8 mouse cellular contexts compared by ENCODE assay signal in genomic region chr9:62491104-62491503, GRCm38 (mm10). TPM values are rescaled to one million over a fixed set of nuclear protein-coding genes. Genes with fewer than 3 reads are reported as not detected.
A peak's percentile ranks its signal among the peaks of the same experiment; 100 is the strongest.
DNase-seq lines count a peak whose midpoint lies in the region; ATAC-seq and TF ChIP-seq lines count a peak whose summit lies in the region.
"Had no signal": no experiment of that assay in that cellular context is flagged by ENCODE, and none has a peak within 500 bp of the region (broad histone marks: within the 10 kb centered on the region; RNA-seq: fewer than 3 reads in every experiment).

No protein-coding gene starts in this region.

- no peak for TF ChIP-seq POLR2A in olfactory bulb, adult 2 months (IDR thresholded peaks at IDR 0.05; ENCODE audit: insufficient read depth, low read depth, low read length)

- H3K27me3 ChIP-seq in kidney, postnatal 0 days (ENCODE audit: insufficient read depth, low read length) = no peaks in the 10 kb centered on the region
- no peaks in the 10 kb centered on the region for H3K27me3 ChIP-seq in embryonic facial prominence, embryonic 10.5 days (replicated peaks; ENCODE audit: low read depth, poor library complexity, severe bottlenecking)
- H3K27me3 ChIP-seq in forebrain, embryonic 12.5 days = no peaks in the 10 kb centered on the region
- H3K27me3 ChIP-seq: embryonic facial prominence, embryonic 12.5 days had no signal

- peak; percentile 53 for TF ChIP-seq CTCF in kidney, postnatal 0 days (IDR thresholded peaks at IDR 0.05; ENCODE audit: low read depth)
- 0 out of 2 replicates have a peak, but pooled peaks have one; percentile 17 for TF ChIP-seq CTCF in olfactory bulb, adult 2 months (IDR thresholded peaks at IDR 0.05; ENCODE audit: insufficient read depth, low read depth, low read length)

- DNase-seq in 3134 (ENCODE audit: extremely low read depth, insufficient read length, low spot score) = peak; percentile 19
- peak; percentile 57 for DNase-seq in 416B (ENCODE audit: low read depth)
- DNase-seq in gastrocnemius, postnatal 10 days = peak; percentile 34
- peak; percentile 63 for DNase-seq in kidney, postnatal 0 days (ENCODE audit: low spot score)
- no peak for DNase-seq in embryonic facial prominence, embryonic 10.5 days (ENCODE audit: low spot score)

- H3K4me1 ChIP-seq in kidney, postnatal 0 days (replicated peaks; ENCODE audit: insufficient read depth, low read length) = no peaks in the 10 kb centered on the region
- peaks cover 37% of the 10 kb centered on the region for H3K4me1 ChIP-seq in olfactory bulb, adult 2 months (ENCODE audit: control insufficient read depth, insufficient read depth, low read length)
- peaks cover 24% of the 10 kb centered on the region for H3K4me1 ChIP-seq in embryonic facial prominence, embryonic 10.5 days
- H3K4me1 ChIP-seq in forebrain, embryonic 12.5 days = peaks cover 17% of the 10 kb centered on the region
- H3K4me1 ChIP-seq: embryonic facial prominence, embryonic 12.5 days had no signal

- no peak overlapping the region for H3K27ac ChIP-seq in kidney, postnatal 0 days
- H3K27ac ChIP-seq in olfactory bulb, adult 2 months (ENCODE audit: insufficient read depth, low read depth, low read length) = no peak overlapping the region
- H3K27ac ChIP-seq in embryonic facial prominence, embryonic 10.5 days (replicated peaks) = no peak overlapping the region
- H3K27ac ChIP-seq in forebrain, embryonic 12.5 days = no peak overlapping the region
- H3K27ac ChIP-seq: embryonic facial prominence, embryonic 12.5 days had no signal

- no peaks in the 10 kb centered on the region for H3K36me3 ChIP-seq in kidney, postnatal 0 days (ENCODE audit: insufficient read depth, low read length)
- H3K36me3 ChIP-seq in embryonic facial prominence, embryonic 10.5 days (replicated peaks) = no peaks in the 10 kb centered on the region
- peaks cover 11% of the 10 kb centered on the region; the same call in 1 of the 2 replicates for H3K36me3 ChIP-seq in forebrain, embryonic 12.5 days (replicated peaks)

- 58% methylated on average over 3 of the region's 3 CpGs for WGBS in kidney, postnatal 0 days
- WGBS in olfactory bulb, adult 2 months = 80% methylated on average over 3 of the region's 3 CpGs
- WGBS in embryonic facial prominence, embryonic 10.5 days = 67% methylated on average over 3 of the region's 3 CpGs
- 68% methylated on average over 3 of the region's 3 CpGs for WGBS in forebrain, embryonic 12.5 days

- no peak overlapping the region for H3K4me2 ChIP-seq in kidney, postnatal 0 days (ENCODE audit: low read length)
- no peak overlapping the region for H3K4me2 ChIP-seq in forebrain, embryonic 12.5 days
- H3K4me2 ChIP-seq: embryonic facial prominence, embryonic 12.5 days had no signal

- H3K9me3 ChIP-seq in kidney, postnatal 0 days (replicated peaks; ENCODE audit: low read length) = no peaks in the 10 kb centered on the region
- no peaks in the 10 kb centered on the region for H3K9me3 ChIP-seq in embryonic facial prominence, embryonic 10.5 days
- no peaks in the 10 kb centered on the region for H3K9me3 ChIP-seq in forebrain, embryonic 12.5 days
- H3K9me3 ChIP-seq: embryonic facial prominence, embryonic 12.5 days had no signal

- no peak overlapping the region for H3K4me3 ChIP-seq in kidney, postnatal 0 days (replicated peaks; ENCODE audit: low read depth, low read length)
- no peak overlapping the region for H3K4me3 ChIP-seq in olfactory bulb, adult 2 months (ENCODE audit: insufficient read depth, low read depth, low read length)
- H3K4me3 ChIP-seq in embryonic facial prominence, embryonic 10.5 days = no peak overlapping the region
- H3K4me3 ChIP-seq in forebrain, embryonic 12.5 days (replicated peaks) = no peak overlapping the region
- H3K4me3 ChIP-seq: embryonic facial prominence, embryonic 12.5 days had no signal

- ATAC-seq in kidney, postnatal 0 days (replicated peaks; ENCODE audit: low FRiP score, low read depth) = no peak; the same call in 1 of the 2 replicates
- ATAC-seq in forebrain, embryonic 12.5 days (ENCODE audit: low FRiP score) = no peak

- no peak overlapping the region for H3K9ac ChIP-seq in kidney, postnatal 0 days (ENCODE audit: low read depth, low read length)
- H3K9ac ChIP-seq in forebrain, embryonic 12.5 days = no peak overlapping the region
- H3K9ac ChIP-seq: embryonic facial prominence, embryonic 12.5 days had no signal

RNA-seq across cellular contexts. Expression of gene Coro2b, which starts 45.7 kb away (rescaled TPM):
- total RNA-seq in gastrocnemius, postnatal 10 days (2021) = 10 to 100 TPM; 10.6 to 12.4 TPM
- 11.0 and 12.0 TPM in 2 replicates for polyA plus RNA-seq in kidney, postnatal 0 days (2015; fragmentation: Nextera tagmentation; extraction: Ambion mirVana)
- polyA plus RNA-seq in olfactory bulb, adult 2 months (2012; ENCODE audit: insufficient read depth, insufficient read length, low replicate concordance, missing spikeins) = not detected in 2 replicates
- polyA plus RNA-seq in embryonic facial prominence, embryonic 10.5 days (2016; fragmentation: Nextera tagmentation; extraction: Ambion mirVana) = 7.6 and 9.5 TPM in 2 replicates
- polyA plus RNA-seq in forebrain, embryonic 12.5 days (2016; fragmentation: Nextera tagmentation; extraction: Ambion mirVana) = 37.6 and 38.1 TPM in 2 replicates
